Mouse (Mus musculus) cerebellum, adult 2 months (tissue): ENCODE measurements at regions not wholly inside any gene's neighbourhood (a gene's known extent, or its start where the extent isn't known, plus 50 kb on each side); places are given as distances from the start of the nearest gene placed in this dataset.

Experiments used
- CTCF ChIP-seq: fragments of 200-500 bp; IDR thresholded peaks from 2 replicates; pipeline ENCODE4 v1.5.1; 2011; ENCODE audit warnings: low read depth, mild to moderate bottlenecking, control low read depth, low read length, moderate library complexity, borderline replicate concordance; ENCODE audit not compliant: insufficient read depth
- POLR2A ChIP-seq: fragments of 200-500 bp; IDR thresholded peaks from 2 replicates; pipeline ENCODE4 v1.6.1; 2011; ENCODE audit warnings: low read length, control low read depth, borderline replicate concordance; ENCODE audit not compliant: insufficient read depth

DNA sequence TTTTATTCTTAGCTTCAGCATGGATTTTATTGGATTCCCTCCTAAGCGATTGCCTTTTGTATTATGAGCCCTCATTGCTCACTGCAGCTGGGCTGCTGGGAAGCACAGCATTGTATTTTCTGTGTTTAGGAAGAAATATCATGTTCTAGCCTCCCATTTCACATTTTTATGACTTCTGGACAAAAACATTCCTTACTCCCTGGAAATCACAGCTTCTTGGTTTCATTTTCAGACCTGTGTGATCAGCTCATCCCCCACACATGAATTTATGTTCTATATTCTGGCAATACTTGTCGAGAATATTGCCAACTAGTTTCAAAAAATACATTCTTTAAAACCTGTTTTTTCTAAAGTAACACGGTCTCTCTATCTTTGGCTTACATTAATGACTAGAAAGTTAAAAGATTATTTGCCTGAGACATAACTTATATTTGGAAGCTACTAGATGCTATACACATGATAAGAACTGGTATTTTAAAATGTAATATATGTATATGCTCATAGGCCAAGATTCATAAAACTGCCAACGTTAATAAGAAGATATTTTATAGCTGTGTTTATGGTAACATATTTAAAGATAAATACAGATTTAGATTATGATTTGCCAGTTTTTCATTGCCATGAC lies 163.0 kb upstream of the App start:
- no peak for TF ChIP-seq CTCF
- no peak for TF ChIP-seq POLR2A
